Mouse (Mus musculus): Measurements from ENCODE around the gene Crabp2. TPM values are rescaled to one million over a fixed set of nuclear protein-coding genes. Genes with fewer than 3 reads are reported as not detected.

Crabp2 gene
- polyA plus RNA-seq, 1 experiment from 2014 or later, result 686 TPM

DNA sequence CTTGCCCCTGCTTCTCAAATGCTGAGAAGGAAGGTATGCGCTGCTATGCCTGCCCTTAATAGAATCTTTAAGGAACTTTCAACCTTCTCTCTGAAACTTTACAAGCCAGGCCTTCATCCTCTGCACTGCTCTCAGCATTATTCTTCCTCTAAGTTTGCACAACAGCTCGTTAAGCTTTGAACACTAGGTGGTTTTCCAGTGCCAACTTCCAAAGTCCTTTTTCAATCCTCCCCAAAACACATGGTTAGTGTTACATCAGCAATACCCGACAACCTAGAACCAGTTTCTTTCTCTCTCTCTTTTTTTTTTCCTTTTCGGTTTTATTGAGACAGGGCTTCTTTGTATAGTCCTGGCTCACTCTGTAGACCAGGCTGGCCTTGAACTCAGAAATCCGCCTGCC lies 14.4 kb upstream of the Crabp2 start:
- WGBS, result 84% methylated on average over 5 of the region's 5 CpGs
- no peaks in the 10 kb centered on the region for H3K9me3 ChIP-seq
- H3K36me3 ChIP-seq (replicated peaks), result peaks cover 80% of the 10 kb centered on the region
- H3K27me3 ChIP-seq (replicated peaks; ENCODE audit: low read depth, poor library complexity, severe bottlenecking), result no peaks in the 10 kb centered on the region
- no peak for DNase-seq (ENCODE audit: low spot score)
- H3K27ac ChIP-seq (replicated peaks), result no peak overlapping the region
- H3K4me1 ChIP-seq, result peaks cover 39% of the 10 kb centered on the region
- no peak overlapping the region for H3K4me3 ChIP-seq

DNA sequence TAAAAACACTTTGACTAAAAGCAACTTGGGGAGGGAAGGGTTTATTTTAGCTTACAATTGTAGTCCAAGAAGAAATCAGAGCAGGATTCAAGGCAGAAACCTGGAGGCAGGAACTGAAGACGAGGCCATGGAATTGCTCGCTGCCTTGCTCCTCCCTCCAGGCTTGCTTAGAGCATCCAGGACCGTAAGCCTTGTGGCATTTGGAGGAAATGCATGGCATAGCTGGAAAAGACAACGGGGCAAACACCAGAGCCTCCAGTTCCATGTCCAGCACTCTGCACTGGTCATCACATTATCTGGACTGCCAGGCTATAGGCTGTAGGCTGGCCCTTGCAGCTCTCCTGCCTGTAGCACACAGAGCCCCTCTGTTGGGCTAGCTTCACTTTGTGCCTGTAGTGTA lies 14.0 kb upstream of the Crabp2 start:
- H3K27ac ChIP-seq (replicated peaks), result no peak overlapping the region
- 75% methylated on average over 4 of the region's 4 CpGs for WGBS
- H3K4me1 ChIP-seq, result peaks cover 35% of the 10 kb centered on the region
- DNase-seq (ENCODE audit: low spot score), result no peak
- 0 out of 2 replicates have a peak overlapping the region, but pooled peaks have one; percentile 3 for H3K4me3 ChIP-seq
- no peaks in the 10 kb centered on the region for H3K9me3 ChIP-seq
- peaks cover 84% of the 10 kb centered on the region for H3K36me3 ChIP-seq (replicated peaks)
- H3K27me3 ChIP-seq (replicated peaks; ENCODE audit: low read depth, poor library complexity, severe bottlenecking), result no peaks in the 10 kb centered on the region

DNA sequence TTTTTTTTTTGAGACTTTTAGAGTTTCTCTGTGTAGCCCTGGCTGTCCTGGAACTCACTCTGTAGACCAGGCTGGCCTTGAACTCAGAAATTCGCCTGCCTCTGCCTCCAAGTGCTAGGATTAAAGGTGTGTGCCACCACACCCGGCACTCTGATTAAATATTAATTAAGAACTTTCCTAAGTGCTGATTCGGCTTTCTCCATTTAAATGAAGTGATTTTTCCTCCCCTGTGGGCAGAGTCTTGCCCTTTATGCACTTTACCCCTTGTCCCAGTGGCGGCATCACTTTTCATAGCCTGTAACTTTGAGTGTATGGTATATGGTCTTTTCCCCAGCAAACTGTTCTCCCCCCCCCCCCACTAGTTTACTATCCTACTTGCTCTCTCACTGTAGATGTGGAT lies 13.3 kb upstream of the Crabp2 start:
- Histone ChIP-seq H3K27ac (replicated peaks) (no peak overlapping the region), H3K4me1 (peaks cover 31% of the 10 kb centered on the region), H3K9me3 (no peaks in the 10 kb centered on the region), H3K36me3 (replicated peaks) (peaks cover 91% of the 10 kb centered on the region), H3K27me3 (replicated peaks; ENCODE audit: low read depth, poor library complexity, severe bottlenecking) (no peaks in the 10 kb centered on the region), H3K4me3 (no peak overlapping the region)
- WGBS, result 80% methylated on average over 4 of the region's 4 CpGs
- DNase-seq (ENCODE audit: low spot score), result no peak

DNA sequence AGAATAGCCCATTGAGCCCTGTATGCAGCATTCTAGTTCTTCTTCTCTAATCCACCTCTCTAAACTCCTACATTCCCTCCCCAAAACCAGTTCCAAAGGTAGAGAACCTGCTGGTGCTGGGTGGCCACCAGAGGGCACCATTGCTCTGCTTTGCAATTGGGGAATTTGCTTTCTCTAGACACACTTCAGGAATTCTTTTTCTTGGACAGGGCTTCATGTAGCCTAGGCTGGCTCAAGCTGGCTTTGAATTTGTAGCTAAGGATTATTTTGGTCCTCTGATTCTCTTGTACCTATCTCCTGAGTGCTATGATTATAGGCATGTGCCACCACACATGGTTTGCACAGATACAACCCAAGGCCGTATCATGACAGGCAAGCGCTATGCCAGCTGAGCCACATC lies 12.7 kb upstream of the Crabp2 start:
- Histone ChIP-seq H3K27me3 (replicated peaks; ENCODE audit: low read depth, poor library complexity, severe bottlenecking) (no peaks in the 10 kb centered on the region), H3K27ac (replicated peaks) (peak overlapping the region; percentile 31; the same call in 1 of the 2 replicates), H3K36me3 (replicated peaks) (peaks cover 97% of the 10 kb centered on the region), H3K4me3 (no peak overlapping the region), H3K9me3 (no peaks in the 10 kb centered on the region), H3K4me1 (peaks cover 29% of the 10 kb centered on the region)
- 97% methylated on average over 2 of the region's 2 CpGs for WGBS
- DNase-seq (ENCODE audit: low spot score), result peak; percentile 89

DNA sequence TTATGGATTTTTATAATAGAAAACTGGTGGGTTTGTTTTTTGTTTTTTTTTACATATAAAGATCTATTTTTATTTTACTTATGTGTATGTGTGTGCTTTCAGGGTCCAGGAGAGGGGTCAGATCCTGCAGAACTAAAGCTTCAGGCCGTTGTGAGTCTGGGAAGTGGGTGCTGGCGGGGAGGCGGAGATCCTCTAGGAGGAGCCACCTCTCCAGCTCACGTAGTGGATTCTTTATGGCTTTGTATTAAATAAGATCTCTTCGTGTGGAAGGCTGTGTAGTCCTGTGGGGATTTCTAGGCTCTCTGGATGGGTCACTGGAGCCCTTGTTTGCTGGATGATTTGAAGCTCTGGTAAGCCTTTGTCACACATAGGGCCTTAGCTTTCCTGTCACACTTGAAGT lies 7.9 kb upstream of the Crabp2 start:
- Histone ChIP-seq H3K36me3 (replicated peaks) (peaks cover 89% of the 10 kb centered on the region), H3K4me3 (no peak overlapping the region), H3K27me3 (replicated peaks; ENCODE audit: low read depth, poor library complexity, severe bottlenecking) (no peaks in the 10 kb centered on the region), H3K27ac (replicated peaks) (no peak overlapping the region), H3K4me1 (peaks cover 22% of the 10 kb centered on the region), H3K9me3 (no peaks in the 10 kb centered on the region)
- 74% methylated on average over 5 of the region's 5 CpGs for WGBS
- no peak for DNase-seq (ENCODE audit: low spot score)

DNA sequence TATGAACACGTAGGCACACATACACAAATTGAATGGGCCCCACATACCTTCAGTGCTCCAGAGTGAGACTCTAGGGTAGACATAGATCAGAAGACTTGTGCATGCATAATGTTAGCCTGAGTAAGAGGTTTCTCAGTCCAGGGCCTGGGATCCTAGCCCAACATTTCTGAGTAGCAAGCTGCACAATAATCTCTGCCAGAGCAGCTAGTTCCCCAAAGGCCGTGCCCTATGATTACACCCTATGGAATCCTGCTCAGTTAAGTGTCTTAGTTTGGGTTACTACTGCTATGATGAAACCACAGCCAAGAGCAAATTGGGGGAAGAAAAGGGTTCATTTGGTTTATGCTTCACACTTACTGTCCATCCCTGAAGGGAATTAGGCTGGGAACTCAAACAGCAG lies 6.0 kb upstream of the Crabp2 start:
- Histone ChIP-seq H3K4me1 (peaks cover 35% of the 10 kb centered on the region), H3K36me3 (replicated peaks) (peaks cover 71% of the 10 kb centered on the region), H3K27ac (replicated peaks) (no peak overlapping the region), H3K27me3 (replicated peaks; ENCODE audit: low read depth, poor library complexity, severe bottlenecking) (no peaks in the 10 kb centered on the region), H3K9me3 (no peaks in the 10 kb centered on the region), H3K4me3 (no peak overlapping the region)
- WGBS, result 92% methylated on average over 2 of the region's 2 CpGs
- DNase-seq (ENCODE audit: low spot score), result no peak

DNA sequence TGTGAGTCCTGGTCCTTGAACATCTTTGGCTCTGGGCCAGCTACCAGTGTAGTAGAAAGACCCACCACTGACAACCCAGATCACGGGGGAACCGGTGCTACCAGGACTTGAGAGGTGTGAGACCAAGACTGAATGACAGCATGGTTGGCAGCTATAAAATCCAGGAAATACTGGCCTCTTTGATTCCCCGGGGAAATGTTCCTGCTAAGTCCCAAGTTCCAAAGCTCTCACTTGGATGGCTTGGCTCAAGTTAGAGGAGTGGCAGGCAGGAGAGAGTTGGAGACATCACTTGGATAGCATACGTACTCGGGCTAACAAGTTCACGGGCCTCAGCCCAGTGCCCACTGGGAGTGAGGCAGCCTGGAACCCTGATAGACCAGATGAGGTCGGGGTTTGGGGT lies 4.9 kb upstream of the Crabp2 start:
- 85% methylated on average over 7 of the region's 7 CpGs for WGBS
- peaks cover 59% of the 10 kb centered on the region for H3K36me3 ChIP-seq (replicated peaks)
- H3K4me1 ChIP-seq, result peaks cover 46% of the 10 kb centered on the region
- no peak overlapping the region for H3K4me3 ChIP-seq
- no peaks in the 10 kb centered on the region for H3K9me3 ChIP-seq
- H3K27ac ChIP-seq (replicated peaks), result no peak overlapping the region; the same call in 1 of the 2 replicates
- no peaks in the 10 kb centered on the region for H3K27me3 ChIP-seq (replicated peaks; ENCODE audit: low read depth, poor library complexity, severe bottlenecking)
- DNase-seq (ENCODE audit: low spot score), result no peak

DNA sequence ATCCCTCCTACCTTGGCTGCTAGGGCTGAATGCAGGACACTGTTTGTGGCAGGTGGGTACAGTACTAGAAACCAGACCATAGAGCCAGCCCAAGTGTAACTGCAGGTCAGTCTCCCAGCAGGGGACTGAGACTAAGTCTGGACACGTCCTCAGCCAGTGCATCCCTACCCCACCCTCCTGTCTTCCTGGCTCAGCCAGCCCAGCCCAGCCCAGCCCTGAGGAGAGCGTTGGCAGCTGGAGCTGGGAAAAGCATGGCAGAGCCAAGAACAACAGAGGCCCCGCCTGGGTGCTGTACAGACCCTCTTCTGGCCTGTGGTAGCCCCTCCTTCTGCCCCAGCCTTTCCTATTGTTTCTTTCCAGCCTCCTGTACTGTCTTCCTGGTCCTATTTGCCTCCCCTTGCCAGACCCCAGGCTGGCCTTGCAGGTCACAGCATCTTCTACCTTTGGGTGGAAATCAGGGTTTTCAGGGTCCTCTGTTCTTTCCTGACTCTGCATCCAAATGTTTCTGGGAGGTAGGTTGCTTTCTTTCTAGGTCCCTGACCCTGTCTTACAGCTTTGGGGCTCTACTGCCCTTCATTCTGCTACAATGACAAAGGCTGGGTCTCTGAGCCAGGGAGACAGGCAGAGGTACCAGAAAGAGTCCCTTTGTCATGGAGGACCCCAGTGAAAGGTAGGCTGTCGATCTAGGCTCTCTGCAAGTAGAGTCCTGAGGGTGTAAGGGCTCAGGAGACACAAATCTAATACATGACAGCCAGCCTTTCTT lies 3.4 kb upstream of the Crabp2 start:
- H3K4me3 ChIP-seq, result peak overlapping the region; percentile 78
- H3K36me3 ChIP-seq (replicated peaks), result peaks cover 45% of the 10 kb centered on the region
- DNase-seq (ENCODE audit: low spot score), result peak; percentile 37

DNA sequence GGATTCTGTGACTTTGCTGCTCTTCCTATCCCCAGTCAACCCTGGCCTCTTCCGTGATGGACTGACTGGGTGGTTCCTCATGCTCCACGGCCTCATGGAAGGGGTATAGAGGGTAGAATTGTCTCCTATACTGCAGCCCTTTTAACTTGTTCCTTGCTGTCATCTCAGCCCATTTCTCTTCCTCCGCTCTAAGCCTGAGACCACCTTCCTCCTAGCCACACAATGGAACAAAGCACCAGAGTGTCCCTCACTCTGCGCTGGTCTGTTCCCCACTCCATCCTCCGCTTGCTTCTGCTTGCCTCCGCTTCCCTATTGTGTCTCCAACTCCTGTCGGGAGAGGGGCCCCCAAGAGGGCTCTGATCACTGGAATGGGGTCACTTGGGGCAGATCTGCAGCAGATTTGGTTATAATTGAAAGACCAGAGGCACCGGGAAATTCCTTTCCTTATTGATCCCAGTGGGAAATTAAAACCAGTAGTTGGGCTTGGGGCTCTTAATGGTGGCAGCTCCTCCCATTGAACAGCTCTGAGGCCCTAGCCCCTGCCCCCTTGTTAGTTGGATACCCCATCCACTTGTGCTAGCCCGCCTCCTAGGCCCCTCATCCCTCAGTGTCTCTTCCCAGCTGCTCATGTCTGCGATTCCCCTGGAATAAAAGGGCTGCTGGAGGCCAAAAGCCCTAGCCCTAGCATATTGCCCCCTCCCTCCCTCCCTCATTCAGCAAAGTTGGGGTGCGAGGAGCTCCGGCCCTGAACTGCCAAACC lies 2.5 kb upstream of the Crabp2 start:
- 6% methylated on average over 12 of the region's 12 CpGs for WGBS
- no peaks in the 10 kb centered on the region for H3K9me3 ChIP-seq
- peak; percentile 76 for DNase-seq (ENCODE audit: low spot score)
- H3K27me3 ChIP-seq (replicated peaks; ENCODE audit: low read depth, poor library complexity, severe bottlenecking), result no peaks in the 10 kb centered on the region
- H3K4me1 ChIP-seq, result peaks cover 70% of the 10 kb centered on the region
- peak overlapping the region; percentile 78 for H3K4me3 ChIP-seq
- peak overlapping the region; percentile 96 for H3K27ac ChIP-seq (replicated peaks)
- peaks cover 36% of the 10 kb centered on the region for H3K36me3 ChIP-seq (replicated peaks)

More for the DNA sequence above, 3.4 kb upstream of the Crabp2 start:
- Histone ChIP-seq H3K9me3 (no peaks in the 10 kb centered on the region), H3K4me1 (peaks cover 61% of the 10 kb centered on the region), H3K27ac (replicated peaks) (peak overlapping the region; percentile 96), H3K27me3 (replicated peaks; ENCODE audit: low read depth, poor library complexity, severe bottlenecking) (no peaks in the 10 kb centered on the region)
- 20% methylated on average over 4 of the region's 4 CpGs for WGBS

DNA sequence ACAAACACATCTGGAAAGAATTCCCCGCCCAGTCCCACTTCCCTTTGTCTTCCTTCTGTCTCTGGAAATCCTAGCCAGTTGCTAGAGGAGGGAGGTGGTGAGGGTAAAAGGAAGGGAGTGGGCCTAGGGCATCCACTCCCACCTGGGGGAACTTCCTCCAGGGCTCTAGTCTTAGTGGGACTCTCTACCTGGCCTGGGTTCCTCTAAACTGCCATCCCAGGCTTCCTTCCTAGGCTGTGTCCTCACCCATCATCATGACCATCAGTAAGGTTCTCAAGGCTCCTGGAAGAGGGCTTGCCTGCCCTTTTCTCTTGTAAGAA lies 2.0 kb upstream of the Crabp2 start:
- no peak for DNase-seq (ENCODE audit: low spot score)
- peak overlapping the region; percentile 96 for H3K27ac ChIP-seq (replicated peaks)
- peak overlapping the region; percentile 78 for H3K4me3 ChIP-seq
- H3K4me1 ChIP-seq, result peaks cover 75% of the 10 kb centered on the region
- H3K36me3 ChIP-seq (replicated peaks), result peaks cover 36% of the 10 kb centered on the region
- no peaks in the 10 kb centered on the region for H3K9me3 ChIP-seq
- WGBS, result 6% methylated on average over 1 of the region's 1 CpGs
- H3K27me3 ChIP-seq (replicated peaks; ENCODE audit: low read depth, poor library complexity, severe bottlenecking), result no peaks in the 10 kb centered on the region

DNA sequence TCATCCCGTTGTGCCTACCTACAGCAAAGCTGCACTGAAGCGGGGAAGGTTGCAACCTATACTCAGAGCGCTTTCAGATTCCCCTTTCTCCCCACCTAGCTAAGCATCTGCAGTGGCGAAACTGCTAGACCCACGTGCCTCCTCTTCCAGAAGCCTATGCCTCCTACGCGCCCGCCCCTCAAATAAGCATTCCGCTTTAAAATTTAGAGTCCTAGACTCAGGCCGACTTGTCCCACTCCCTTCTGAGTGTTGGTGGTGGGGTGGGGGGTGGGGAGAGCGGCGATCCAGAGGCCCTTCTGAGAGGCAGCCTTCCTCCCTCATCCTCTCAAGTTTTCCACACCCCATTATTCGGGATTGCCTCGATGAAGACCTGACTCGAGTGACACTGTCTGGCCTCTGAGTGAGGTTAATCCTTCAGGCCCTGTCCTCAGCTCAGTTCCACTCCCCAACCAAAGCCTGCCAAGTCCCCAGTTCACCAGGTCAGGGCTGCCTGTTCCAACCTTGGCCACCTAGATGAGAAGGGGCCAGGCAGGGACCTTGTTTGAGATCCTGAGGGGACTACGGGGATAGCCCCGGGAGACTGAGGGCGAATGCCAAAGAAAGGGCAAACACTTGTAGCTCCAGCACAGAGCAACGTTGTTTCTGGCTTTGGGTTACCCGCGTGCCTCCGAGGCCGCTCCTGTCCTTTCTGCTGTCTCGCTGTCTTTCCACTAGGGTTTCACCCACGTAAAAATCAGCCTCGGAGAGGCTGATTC lies 1.2 kb upstream of the Crabp2 start:
- peaks cover 83% of the 10 kb centered on the region for H3K4me1 ChIP-seq
- 1% methylated on average over 26 of the region's 26 CpGs for WGBS
- no peaks in the 10 kb centered on the region for H3K9me3 ChIP-seq
- peaks cover 36% of the 10 kb centered on the region for H3K36me3 ChIP-seq (replicated peaks)
- H3K27me3 ChIP-seq (replicated peaks; ENCODE audit: low read depth, poor library complexity, severe bottlenecking), result no peaks in the 10 kb centered on the region; the same call in 1 of the 2 replicates
- DNase-seq (ENCODE audit: low spot score), result peak; percentile 62
- peak overlapping the region; percentile 78 for H3K4me3 ChIP-seq
- peak overlapping the region; percentile 96 for H3K27ac ChIP-seq (replicated peaks)

DNA sequence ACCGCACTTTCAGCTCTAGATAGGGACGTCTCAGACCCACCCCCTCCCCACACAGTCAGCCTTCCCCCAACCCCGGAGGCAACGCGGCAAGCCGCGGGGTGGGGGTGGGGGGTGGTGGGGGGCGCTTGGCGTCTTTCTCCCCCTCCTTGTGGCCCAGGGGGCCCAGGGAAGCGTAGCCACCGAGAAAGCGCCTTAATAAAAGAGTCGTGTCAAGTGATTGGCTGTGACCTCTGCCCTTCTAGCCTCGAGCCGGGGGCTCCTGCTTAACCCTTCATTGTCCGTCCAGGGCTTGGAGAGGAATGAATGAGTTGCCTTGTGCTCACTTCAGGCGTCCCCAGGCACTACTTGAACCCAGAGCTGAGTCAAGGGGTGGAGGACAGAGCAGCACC lies 661 bp upstream of the Crabp2 start:
- DNase-seq (ENCODE audit: low spot score), result peak; percentile 89
- Histone ChIP-seq H3K4me3 (peak overlapping the region; percentile 78), H3K36me3 (replicated peaks) (peaks cover 37% of the 10 kb centered on the region), H3K27ac (replicated peaks) (peak overlapping the region; percentile 96), H3K9me3 (no peaks in the 10 kb centered on the region), H3K27me3 (replicated peaks; ENCODE audit: low read depth, poor library complexity, severe bottlenecking) (no peaks in the 10 kb centered on the region; the same call in 1 of the 2 replicates), H3K4me1 (peaks cover 89% of the 10 kb centered on the region)
- WGBS, result 0% methylated on average over 17 of the region's 17 CpGs

All from embryonic facial prominence, embryonic 10.5 days (tissue).